Mouse (Mus musculus) layer of hippocampus, adult 18-20 months (tissue): ENCODE data around the gene Sprr2d. TPM values are rescaled to one million over a fixed set of nuclear protein-coding genes. Genes with fewer than 3 reads are reported as not detected.

ENCODE experiments used
- DNase-seq, 2 experiments: peaks; one replicate each; pipeline ENCODE4 v3.0.0; 2022; ENCODE audit warnings: low spot score in 2 of 2
- long read RNA-seq: library from polyadenylated mRNA; stranded (forward); transcript quantifications from one replicate; pipeline ENCODE4 v2.0.0, GENCODE M21; 2021
- total RNA-seq, 2 experiments: library from RNA; stranded (reverse); gene quantifications; 2 replicates each; pipeline ENCODE4 v1.2.3; 2021

Sprr2d gene
- not detected for total RNA-seq
- long read RNA-seq, result 0 reads

DNA sequence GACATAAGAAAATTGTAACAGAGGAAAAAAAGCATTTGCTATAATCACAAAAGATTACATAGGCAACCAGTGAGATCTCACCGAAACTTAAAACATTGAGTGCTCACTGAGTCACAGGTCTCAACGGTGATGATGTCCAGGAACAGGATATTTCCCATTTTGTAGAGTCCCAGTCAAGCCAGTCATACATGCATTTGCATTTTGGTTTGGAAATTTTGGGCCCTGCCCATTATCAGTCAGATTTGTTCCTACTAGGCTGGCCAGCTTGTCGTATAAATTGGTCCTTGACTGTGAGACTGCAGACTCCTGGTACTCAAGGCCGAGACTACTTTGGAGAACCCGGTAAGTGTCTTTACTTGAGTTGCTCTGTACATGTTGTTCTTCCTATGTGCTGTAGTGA lies at the start of gene Sprr2d:
Gene Sprr2d, plus strand, starts transcription at position 301 of the 400 bp plus-strand sequence.
- DNase-seq, result no peak

DNA sequence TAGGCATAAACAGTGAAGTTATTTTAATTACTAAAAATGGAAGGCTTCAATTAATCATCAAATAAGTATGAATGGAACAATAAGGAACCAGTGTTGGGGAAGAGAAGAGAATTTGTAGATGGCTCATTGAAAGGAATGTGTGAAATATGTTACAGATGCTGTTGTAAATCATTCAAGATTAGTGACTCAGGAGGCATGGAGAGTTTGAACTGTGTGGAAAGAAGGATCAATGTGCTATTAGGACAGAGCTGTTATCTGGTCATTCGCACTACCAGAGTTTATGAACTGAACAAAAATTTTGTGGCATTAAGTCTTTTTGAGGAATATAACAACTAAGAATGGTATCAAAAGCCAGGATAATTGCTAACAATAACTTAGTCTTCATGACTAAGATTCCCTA lies 31.5 kb upstream of the Sprr2d start:
- no peak for DNase-seq

DNA sequence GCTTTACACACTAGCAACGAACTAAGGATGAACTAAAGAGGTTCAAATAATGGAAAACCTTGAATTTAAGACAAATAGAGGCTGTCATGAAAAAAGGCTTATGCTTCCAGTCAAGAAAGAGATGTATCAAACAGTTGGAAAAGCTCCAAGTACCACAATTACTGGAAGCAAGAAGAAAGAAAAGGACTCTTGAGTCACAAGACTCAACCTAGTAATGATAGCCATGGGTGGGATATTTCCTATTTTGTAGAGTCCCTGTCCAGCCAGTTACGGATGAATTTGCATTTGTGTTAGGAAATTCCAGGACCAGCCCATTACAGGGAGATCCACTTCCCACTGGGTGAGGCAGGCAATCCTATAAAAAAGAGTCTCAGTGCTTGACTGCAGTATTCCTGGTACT lies 22.6 kb upstream of the Sprr2d start, which contains the start of gene Sprr2b:
Gene Sprr2b, plus strand, starts transcription at position 301 of the 400 bp plus-strand sequence.
- DNase-seq, result no peak

DNA sequence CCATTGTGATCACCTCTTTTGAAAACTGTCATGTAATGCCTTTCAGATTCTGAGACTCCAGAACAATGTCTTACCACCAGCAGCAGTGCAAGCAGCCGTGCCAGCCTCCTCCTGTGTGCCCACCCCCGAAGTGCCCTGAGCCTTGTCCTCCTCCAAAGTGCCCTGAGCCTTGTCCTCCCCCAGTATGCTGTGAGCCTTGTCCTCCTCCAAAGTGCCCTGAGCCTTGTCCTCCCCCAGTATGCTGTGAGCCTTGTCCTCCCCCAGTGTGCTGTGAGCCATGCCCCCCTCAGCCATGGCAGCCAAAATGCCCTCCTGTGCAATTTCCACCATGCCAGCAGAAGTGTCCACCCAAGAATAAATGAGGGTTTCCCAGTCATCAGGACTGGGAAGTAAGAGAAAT lies 21.6 kb upstream of the Sprr2d start:
- no peak for DNase-seq

DNA sequence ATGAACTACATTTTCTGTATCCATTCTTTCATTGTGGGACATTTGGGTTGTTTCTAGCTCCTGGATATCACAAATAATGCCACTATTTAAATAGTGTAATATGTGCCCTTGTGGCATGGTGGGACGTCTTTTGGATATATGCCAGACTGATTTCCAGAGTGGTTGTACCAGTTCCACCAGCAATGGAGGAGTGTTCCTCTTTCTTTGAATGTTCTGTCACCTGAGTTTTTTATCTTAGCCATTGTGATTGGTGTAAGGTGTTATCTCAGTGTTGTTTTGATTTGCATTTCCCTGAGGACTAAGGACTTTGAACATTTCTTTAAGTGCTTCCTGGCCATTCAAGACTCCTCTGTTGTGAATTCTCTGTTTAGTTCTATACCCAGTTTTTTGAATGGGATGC lies 2.7 kb upstream of the Sprr2d start:
- no peak for DNase-seq

DNA sequence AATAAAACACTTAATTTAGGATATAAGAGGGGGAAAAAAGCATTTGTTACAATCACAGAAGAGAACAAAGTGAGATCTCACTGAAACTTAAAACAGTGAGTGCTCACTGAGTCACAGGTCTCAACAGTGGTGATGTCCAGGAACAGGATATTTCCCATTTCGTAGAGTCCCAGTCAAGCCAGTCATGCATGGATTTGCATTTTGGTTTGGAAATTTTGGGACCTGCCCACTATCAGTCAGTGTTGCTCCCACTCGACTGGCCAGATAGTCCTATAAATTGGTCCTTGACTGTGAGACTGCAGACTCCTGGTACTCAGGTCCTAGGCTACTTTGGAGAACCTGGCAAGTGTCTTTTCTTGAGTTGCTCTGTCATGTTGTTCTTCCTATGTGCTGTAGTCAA lies 12.9 kb downstream of the Sprr2d start, which contains the start of gene Sprr2e:
Gene Sprr2e, plus strand, starts transcription at position 301 of the 400 bp plus-strand sequence.
- DNase-seq, result no peak

DNA sequence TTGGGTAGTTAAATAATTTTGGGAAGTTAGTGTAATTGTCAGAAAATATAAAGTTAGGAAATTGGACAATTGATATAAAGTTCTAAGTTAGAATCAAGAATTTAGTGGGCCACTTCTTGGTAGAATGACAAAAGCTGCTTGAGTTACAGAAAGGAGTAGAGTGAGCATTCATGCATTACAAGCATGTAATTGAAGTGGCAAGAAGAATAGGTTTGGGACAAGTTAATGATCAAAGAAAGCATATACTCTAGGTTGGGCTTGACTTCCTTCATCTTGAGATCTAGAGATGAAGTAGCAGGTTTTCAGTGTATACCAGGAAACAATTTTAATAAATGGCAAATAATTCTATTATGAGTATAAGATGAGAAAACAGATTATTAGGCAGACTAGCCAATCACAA lies 22.7 kb downstream of the Sprr2d start:
- no peak for DNase-seq

DNA sequence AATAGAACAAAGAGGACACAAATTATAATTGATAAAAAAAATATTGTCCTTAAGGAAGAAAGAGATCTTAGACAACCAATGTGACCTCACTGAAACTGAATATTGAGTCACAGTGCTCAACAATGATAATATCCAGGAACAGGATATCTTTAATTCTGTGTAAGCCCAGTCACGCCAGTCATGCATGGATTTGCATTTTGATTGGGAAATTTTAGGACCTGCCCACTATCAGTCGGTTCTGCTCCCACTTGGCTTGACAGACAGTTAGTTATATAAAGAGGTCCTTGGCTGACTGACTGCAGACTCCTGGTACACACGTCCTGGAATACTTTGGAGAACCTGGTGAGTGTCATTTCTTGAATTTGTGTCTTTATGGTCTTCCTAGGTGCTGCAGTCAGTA lies 25.9 kb downstream of the Sprr2d start, which contains the start of gene Sprr2f:
Gene Sprr2f, plus strand, starts transcription at position 301 of the 400 bp plus-strand sequence.
- no peak for DNase-seq

DNA sequence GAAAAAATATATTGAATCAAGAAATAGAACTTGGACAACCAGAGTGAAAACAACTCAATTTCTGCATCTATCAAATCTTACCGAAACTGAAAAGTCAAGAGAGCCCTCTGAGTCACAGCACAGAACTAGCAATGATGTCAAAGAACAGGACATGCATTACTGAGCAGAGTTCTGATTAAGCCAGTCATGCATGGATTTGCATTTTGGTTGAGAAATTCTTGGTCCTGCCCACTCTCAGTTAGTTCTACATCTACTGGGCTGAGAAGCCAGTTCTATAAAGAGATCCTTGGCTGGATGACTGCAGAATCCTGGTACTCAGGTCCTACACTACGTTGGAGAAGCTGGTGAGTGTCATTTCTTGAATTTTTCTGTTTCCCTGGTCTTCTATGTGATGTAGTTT lies 34.7 kb downstream of the Sprr2d start:
- no peak for DNase-seq

DNA sequence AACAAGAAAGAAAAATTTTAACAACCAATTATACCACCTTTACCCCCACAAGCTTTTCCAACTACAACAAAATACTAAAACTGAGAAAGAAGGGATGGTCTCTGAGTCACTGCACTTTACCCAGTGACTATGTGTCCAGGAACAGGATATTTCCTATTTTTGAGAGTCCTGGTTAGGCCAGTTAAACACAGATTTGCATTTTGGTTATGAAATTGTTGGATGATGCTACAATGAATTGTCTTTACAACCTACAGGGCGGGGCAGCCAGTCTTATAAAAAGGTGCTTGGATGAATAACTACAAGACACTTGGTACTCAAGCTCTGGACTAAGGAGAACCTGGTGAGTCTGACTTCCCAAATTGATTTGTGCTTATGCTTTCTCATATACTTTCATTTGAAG lies 46.4 kb downstream of the Sprr2d start, which contains the start of gene Sprr2h:
Gene Sprr2h, plus strand, starts transcription at position 301 of the 400 bp plus-strand sequence.
- DNase-seq, result no peak

Other genes starting within 250 kb of the Sprr2d start
- not detected for gene Prr9, start 215.2 kb upstream of the Sprr2d start, total RNA-seq
- not detected for gene Lelp1, start 196.4 kb upstream of the Sprr2d start, total RNA-seq
- gene Sprr2a1, start 123.3 kb upstream of the Sprr2d start, total RNA-seq, result not detected
- gene Sprr2a2, start 123.2 kb upstream of the Sprr2d start, total RNA-seq, result not detected
- not detected for gene Sprr2a3, start 53.7 kb upstream of the Sprr2d start, total RNA-seq
- gene Sprr2b, start 22.5 kb upstream of the Sprr2d start, total RNA-seq, result not detected
- gene Sprr2e, start 13.0 kb downstream of the Sprr2d start, total RNA-seq, result not detected
- not detected for gene Sprr2f, start 26.0 kb downstream of the Sprr2d start, total RNA-seq
- gene Sprr2h, start 46.5 kb downstream of the Sprr2d start, total RNA-seq, result not detected
- gene Sprr2i, start 68.9 kb downstream of the Sprr2d start, total RNA-seq, result not detected
- gene Sprr2j-ps, start 78.9 kb downstream of the Sprr2d start, total RNA-seq, result not detected
- gene Gm9774, start 90.3 kb downstream of the Sprr2d start, total RNA-seq, result 1 to 10 TPM in 1 of 2 experiments, under 1 TPM in 1; 0.89 to 3.5 TPM
- not detected for gene Sprr2k, start 93.4 kb downstream of the Sprr2d start, total RNA-seq
- gene Sprr1b, start 99.6 kb downstream of the Sprr2d start, total RNA-seq, result not detected
- gene Sprr3, start 119.6 kb downstream of the Sprr2d start, total RNA-seq, result not detected
- gene Sprr1a, start 146.8 kb downstream of the Sprr2d start, total RNA-seq, result not detected
- not detected for gene Sprr4, start 161.4 kb downstream of the Sprr2d start, total RNA-seq
- not detected for gene 2310046K23Rik, start 195.4 kb downstream of the Sprr2d start, total RNA-seq
- gene Ivl, start 234.6 kb downstream of the Sprr2d start, total RNA-seq, result not detected
- gene Smcp, start 249.9 kb downstream of the Sprr2d start, total RNA-seq, result not detected